Mouse (Mus musculus): ENCODE measurements around the gene Stat2. TPM values are rescaled to one million over a fixed set of nuclear protein-coding genes. Genes with fewer than 3 reads are reported as not detected.

The Stat2 gene
- polyA plus RNA-seq, 1 experiment from 2014 or later, result 16.4 TPM

DNA sequence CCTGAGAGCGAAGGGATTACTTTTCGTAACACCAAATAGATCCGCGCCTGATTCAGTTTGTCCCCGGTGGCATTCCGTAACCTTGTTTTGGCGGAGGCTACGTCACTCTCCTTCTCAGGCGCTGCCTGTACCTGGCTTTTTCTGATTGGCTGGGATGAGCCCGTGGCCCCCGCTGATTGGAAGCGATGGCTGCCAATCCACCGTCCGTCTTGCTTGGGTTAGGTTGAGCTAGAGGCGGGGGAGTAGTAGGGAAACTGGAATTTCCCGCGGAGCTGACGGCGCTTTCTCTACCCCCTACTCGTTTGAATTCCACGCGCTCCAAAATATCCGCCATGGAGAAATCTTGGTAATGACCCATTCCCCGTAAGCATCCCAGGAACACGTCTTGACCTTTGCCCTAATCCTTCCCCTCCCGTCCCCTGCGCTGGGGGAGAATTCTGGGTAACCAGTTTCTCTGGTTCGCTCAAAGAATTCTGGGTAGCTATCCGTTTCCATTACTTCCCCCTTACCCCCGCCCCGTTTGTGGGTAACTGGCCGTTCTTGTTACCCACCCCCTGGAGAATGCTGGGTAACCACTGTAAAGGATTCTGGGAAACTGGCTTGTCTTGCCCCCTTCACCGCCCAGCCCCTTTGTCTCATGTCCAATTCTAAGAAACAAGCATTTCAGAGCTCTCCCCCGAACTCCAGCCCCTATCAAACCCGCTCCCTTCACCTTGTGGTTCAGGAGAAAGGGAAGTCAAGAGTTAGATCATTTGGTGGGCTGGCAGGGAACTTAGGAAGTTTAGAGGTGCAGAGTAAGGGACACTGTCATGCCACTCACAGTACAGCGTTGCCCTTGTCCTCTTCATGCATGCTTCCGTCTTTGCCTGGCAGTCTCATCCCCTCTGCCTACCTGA, 33.0 kb downstream of the Stat2 start, which contains the start of gene Pan2:
TSS of gene Pan2 (plus strand) at position 210 of the 896 bp plus-strand sequence.
- H3K27me3 ChIP-seq (replicated peaks; ENCODE audit: control insufficient read depth, insufficient read depth, low read length), result no peaks in the 10 kb centered on the region
- H3K4me1 ChIP-seq (ENCODE audit: control insufficient read depth, insufficient read depth, low read length), result peaks cover 10% of the 10 kb centered on the region
- 0 out of 2 replicates have a peak, but pooled peaks cover 4% of the 10 kb centered on the region for H3K36me3 ChIP-seq (ENCODE audit: control insufficient read depth, insufficient read depth, low read length)
- under 1% methylated on average over 37 of the region's 37 CpGs for WGBS
- H3K27ac ChIP-seq (ENCODE audit: low read length), result peak within 1 kb of the TSS; percentile 96
- peak within 1 kb of the TSS; percentile 96 for H3K4me2 ChIP-seq (ENCODE audit: low read depth, low read length)
- H3K9me3 ChIP-seq (ENCODE audit: control insufficient read depth, low read length), result no peaks in the 10 kb centered on the region
- H3K4me3 ChIP-seq (ENCODE audit: low read length), result peak within 1 kb of the TSS; percentile 73
- peak; percentile 99 for ATAC-seq
- peak within 1 kb of the TSS; percentile 89 for H3K9ac ChIP-seq (ENCODE audit: low read depth, low read length)

DNA sequence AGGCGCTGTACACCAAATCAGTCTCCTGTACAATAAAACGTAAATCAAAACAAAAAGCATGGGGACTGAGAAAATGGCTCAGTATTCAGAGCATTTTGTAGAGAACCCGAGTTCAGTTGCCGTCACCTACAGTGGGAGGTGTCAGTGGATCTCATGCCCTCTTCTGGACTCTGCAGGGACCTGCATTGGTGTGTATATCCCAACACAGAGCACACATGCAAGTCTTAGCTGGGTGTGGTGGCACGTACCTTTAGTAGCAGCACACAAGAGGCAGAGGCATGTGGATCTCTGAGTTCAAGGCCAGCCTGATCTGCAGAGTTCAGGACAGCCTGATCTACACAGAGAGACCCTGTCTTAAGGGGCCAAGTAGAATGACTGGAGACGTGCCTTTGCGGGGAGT, 39.3 kb downstream of the Stat2 start:
- Histone ChIP-seq H3K9ac (ENCODE audit: low read depth, low read length) (no peak overlapping the region), H3K27ac (ENCODE audit: low read length) (no peak overlapping the region; the same call in 1 of the 2 replicates), H3K27me3 (replicated peaks; ENCODE audit: control insufficient read depth, insufficient read depth, low read length) (no peaks in the 10 kb centered on the region), H3K36me3 (ENCODE audit: control insufficient read depth, insufficient read depth, low read length) (peaks cover 16% of the 10 kb centered on the region), H3K9me3 (ENCODE audit: control insufficient read depth, low read length) (no peaks in the 10 kb centered on the region), H3K4me1 (ENCODE audit: control insufficient read depth, insufficient read depth, low read length) (no peaks in the 10 kb centered on the region), H3K4me3 (ENCODE audit: low read length) (no peak overlapping the region), H3K4me2 (ENCODE audit: low read depth, low read length) (no peak overlapping the region)
- 89% methylated on average over 7 of the region's 7 CpGs for WGBS
- ATAC-seq, result no peak

DNA sequence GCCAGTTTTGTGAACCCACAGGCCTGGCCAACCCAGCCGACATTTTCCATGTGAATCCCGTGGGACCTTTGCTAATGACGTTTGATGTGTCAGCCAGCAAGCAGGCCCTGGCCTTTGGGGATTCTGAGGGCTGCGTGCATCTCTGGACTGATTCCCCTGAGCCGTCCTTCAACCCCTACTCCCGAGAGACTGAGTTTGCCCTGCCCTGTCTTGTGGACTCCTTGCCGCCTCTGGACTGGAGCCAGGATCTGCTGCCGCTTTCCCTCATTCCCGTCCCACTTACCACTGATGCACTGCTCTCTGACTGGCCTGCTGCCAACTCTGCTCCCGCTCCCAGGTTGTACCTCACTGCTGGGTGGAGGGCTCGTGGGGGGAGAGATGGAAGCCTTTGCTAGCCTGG, 39.8 kb downstream of the Stat2 start:
- Histone ChIP-seq H3K9ac (ENCODE audit: low read depth, low read length) (0 out of 2 replicates have a peak overlapping the region, but pooled peaks have one; percentile 13), H3K4me1 (ENCODE audit: control insufficient read depth, insufficient read depth, low read length) (no peaks in the 10 kb centered on the region), H3K4me2 (ENCODE audit: low read depth, low read length) (no peak overlapping the region), H3K4me3 (ENCODE audit: low read length) (no peak overlapping the region), H3K27ac (ENCODE audit: low read length) (no peak overlapping the region; the same call in 1 of the 2 replicates), H3K36me3 (ENCODE audit: control insufficient read depth, insufficient read depth, low read length) (peaks cover 16% of the 10 kb centered on the region), H3K27me3 (replicated peaks; ENCODE audit: control insufficient read depth, insufficient read depth, low read length) (no peaks in the 10 kb centered on the region), H3K9me3 (ENCODE audit: control insufficient read depth, low read length) (no peaks in the 10 kb centered on the region)
- WGBS, result 55% methylated on average over 11 of the region's 11 CpGs
- ATAC-seq, result peak; percentile 48; the same call in 1 of the 2 replicates

DNA sequence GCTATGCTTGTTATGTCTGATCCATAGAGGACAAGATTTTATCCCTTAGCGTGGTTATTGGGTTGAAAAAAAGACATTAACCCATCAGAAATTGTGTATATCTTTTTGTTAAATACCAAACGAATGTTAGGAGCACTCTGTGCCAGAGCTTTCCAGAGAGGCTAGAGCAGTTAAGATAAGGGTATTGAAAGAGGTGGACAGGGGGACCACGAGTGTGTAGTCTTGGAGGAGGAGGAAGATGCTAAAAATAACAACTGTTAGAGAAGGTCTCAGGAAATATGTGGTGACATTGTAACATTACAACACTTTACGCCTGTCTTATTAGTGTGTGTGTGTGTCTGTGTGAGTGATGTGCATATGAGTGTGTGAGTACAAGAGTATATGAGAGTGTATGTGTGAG, 40.5 kb downstream of the Stat2 start:
- ATAC-seq, result no peak
- 78% methylated on average over 4 of the region's 4 CpGs for WGBS
- Histone ChIP-seq H3K9me3 (ENCODE audit: control insufficient read depth, low read length) (no peaks in the 10 kb centered on the region), H3K27ac (ENCODE audit: low read length) (no peak overlapping the region), H3K4me3 (ENCODE audit: low read length) (no peak overlapping the region), H3K9ac (ENCODE audit: low read depth, low read length) (no peak overlapping the region), H3K27me3 (replicated peaks; ENCODE audit: control insufficient read depth, insufficient read depth, low read length) (no peaks in the 10 kb centered on the region), H3K4me2 (ENCODE audit: low read depth, low read length) (no peak overlapping the region), H3K4me1 (ENCODE audit: control insufficient read depth, insufficient read depth, low read length) (no peaks in the 10 kb centered on the region), H3K36me3 (ENCODE audit: control insufficient read depth, insufficient read depth, low read length) (peaks cover 16% of the 10 kb centered on the region)

DNA sequence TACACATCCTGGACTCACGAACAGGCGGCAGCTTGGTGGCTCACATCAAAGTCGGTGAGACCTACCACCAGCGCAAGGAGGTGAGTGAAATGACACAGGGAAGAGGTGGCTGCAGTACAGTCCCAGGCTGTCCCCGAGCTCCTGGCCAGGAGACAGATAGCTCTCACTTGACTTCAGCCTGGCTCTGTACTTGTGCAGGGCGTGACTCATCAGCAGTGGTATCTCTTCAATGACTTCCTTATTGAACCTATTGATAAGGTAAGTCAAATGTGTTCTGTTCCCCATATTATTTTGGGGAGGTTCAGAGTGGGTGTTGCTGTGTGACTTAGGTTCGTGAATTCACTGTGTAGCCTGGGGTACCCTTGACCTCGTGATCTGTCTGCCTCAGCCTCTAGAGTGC, 45.2 kb downstream of the Stat2 start:
- H3K9me3 ChIP-seq (ENCODE audit: control insufficient read depth, low read length), result no peaks in the 10 kb centered on the region
- no peaks in the 10 kb centered on the region for H3K4me1 ChIP-seq (ENCODE audit: control insufficient read depth, insufficient read depth, low read length)
- no peak overlapping the region for H3K9ac ChIP-seq (ENCODE audit: low read depth, low read length)
- H3K4me2 ChIP-seq (ENCODE audit: low read depth, low read length), result no peak overlapping the region
- peaks cover 22% of the 10 kb centered on the region for H3K36me3 ChIP-seq (ENCODE audit: control insufficient read depth, insufficient read depth, low read length)
- no peak overlapping the region for H3K4me3 ChIP-seq (ENCODE audit: low read length)
- no peak overlapping the region for H3K27ac ChIP-seq (ENCODE audit: low read length)
- 0 out of 2 replicates have a peak, but pooled peaks have one; percentile 29 for ATAC-seq
- H3K27me3 ChIP-seq (replicated peaks; ENCODE audit: control insufficient read depth, insufficient read depth, low read length), result no peaks in the 10 kb centered on the region
- 84% methylated on average over 8 of the region's 8 CpGs for WGBS

DNA sequence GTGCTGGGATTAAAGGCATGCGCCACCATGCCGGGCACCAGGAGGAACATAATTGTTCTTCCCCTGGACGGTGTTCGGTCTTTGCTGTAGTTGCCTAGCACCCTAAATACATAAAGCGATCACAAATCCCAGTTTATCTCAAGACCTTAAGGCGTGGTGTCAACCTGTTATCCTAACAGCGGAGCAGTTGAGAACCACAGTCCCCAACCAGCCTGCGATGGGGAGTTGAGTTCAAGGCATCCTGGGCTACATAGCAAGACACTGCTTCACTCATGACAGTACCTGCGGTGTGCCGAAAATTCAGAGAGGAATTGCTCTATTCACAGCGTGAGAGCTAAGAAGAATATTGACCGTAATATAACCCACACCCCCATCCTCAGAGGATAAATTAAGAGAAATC, 51.3 kb downstream of the Stat2 start:
- Histone ChIP-seq H3K9me3 (ENCODE audit: control insufficient read depth, low read length) (no peaks in the 10 kb centered on the region), H3K36me3 (ENCODE audit: control insufficient read depth, insufficient read depth, low read length) (peaks cover 16% of the 10 kb centered on the region), H3K27ac (ENCODE audit: low read length) (no peak overlapping the region), H3K4me2 (ENCODE audit: low read depth, low read length) (peak overlapping the region; percentile 61), H3K4me1 (ENCODE audit: control insufficient read depth, insufficient read depth, low read length) (peaks cover 14% of the 10 kb centered on the region), H3K4me3 (ENCODE audit: low read length) (peak overlapping the region; percentile 64), H3K9ac (ENCODE audit: low read depth, low read length) (peak overlapping the region; percentile 58), H3K27me3 (replicated peaks; ENCODE audit: control insufficient read depth, insufficient read depth, low read length) (no peaks in the 10 kb centered on the region)
- WGBS, result 50% methylated on average over 12 of the region's 12 CpGs
- ATAC-seq, result peak; percentile 11; the same call in 1 of the 2 replicates

DNA sequence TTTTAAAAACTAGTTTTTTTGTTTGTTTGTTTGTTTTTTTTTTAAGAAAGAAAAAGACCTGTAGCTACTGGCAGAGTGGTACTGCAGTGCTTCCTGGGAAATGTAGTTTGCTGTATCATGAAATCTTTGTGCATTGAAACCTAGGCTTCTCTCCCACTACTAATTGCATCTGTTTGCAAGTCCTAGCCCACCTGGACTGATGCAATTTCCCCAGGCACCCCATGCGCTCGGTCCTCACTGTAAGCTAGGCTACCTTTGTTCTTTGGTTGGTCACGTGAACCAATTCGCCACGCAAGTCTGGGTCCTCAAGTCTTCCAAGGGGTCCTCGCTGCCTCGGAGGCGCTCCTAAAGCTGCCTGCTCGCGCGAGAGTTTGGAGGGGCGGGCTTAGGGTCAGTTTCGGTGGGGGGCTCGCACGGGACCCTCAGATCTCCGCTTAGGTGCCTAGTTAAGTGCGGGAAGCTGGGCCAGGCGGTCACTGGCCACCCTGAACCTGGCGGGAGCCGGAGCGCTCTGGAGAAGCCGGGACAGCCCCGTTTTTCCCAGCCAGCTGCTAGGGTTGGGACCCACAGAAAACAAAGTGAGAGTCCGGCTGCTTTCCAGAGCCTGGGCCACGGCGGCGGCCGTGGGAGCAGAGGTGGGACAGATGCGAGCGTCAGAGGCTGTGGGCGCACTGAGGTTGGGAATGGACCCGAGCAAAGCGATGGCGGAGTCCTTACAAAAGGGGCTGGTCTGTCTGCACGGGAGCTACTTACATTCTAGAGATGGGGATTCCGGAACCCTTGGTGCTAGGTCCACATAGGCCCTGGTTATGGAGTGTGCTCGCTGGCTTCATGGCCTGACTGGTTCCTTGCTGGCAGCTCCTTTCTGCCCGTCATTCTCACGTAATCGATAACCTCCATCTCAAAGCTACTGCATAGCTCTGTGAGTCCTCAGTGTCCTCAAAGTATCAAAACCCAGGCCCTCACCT, 52.1 kb downstream of the Stat2 start, which contains the start of gene Cnpy2:
TSS of gene Cnpy2 (plus strand) at position 319 of the 968 bp plus-strand sequence.
- Histone ChIP-seq H3K4me1 (ENCODE audit: control insufficient read depth, insufficient read depth, low read length) (peaks cover 14% of the 10 kb centered on the region), H3K9me3 (ENCODE audit: control insufficient read depth, low read length) (no peaks in the 10 kb centered on the region), H3K27ac (ENCODE audit: low read length) (peak within 1 kb of the TSS; percentile 84), H3K4me2 (ENCODE audit: low read depth, low read length) (peak within 1 kb of the TSS; percentile 61), H3K4me3 (ENCODE audit: low read length) (peak within 1 kb of the TSS; percentile 64), H3K27me3 (replicated peaks; ENCODE audit: control insufficient read depth, insufficient read depth, low read length) (no peaks in the 10 kb centered on the region), H3K9ac (ENCODE audit: low read depth, low read length) (peak within 1 kb of the TSS; percentile 88), H3K36me3 (ENCODE audit: control insufficient read depth, insufficient read depth, low read length) (peaks cover 22% of the 10 kb centered on the region)
- under 1% methylated on average over 40 of the region's 40 CpGs for WGBS
- peak; percentile 94 for ATAC-seq

DNA sequence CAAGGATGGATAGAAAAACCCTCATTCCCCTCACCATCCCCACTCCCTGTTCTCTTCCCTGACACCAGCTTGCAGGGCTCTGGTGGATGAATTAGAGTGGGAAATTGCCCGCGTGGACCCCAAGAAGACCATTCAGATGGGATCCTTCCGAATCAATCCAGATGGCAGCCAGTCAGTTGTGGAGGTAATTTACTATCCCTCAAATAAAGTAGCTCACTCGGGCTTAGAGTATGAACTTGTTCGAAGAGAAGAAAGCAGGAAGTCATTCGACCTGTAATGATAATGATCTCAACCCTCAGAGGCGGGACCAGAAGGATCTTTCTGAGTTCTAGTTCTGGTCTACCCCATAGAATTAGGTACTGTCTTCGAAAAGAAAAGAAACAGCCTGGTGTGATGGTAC, 53.2 kb downstream of the Stat2 start:
- peak overlapping the region; percentile 84 for H3K27ac ChIP-seq (ENCODE audit: low read length)
- no peaks in the 10 kb centered on the region for H3K27me3 ChIP-seq (replicated peaks; ENCODE audit: control insufficient read depth, insufficient read depth, low read length)
- no peaks in the 10 kb centered on the region for H3K9me3 ChIP-seq (ENCODE audit: control insufficient read depth, low read length)
- peaks cover 20% of the 10 kb centered on the region for H3K36me3 ChIP-seq (ENCODE audit: control insufficient read depth, insufficient read depth, low read length)
- peak overlapping the region; percentile 61 for H3K4me2 ChIP-seq (ENCODE audit: low read depth, low read length)
- peaks cover 14% of the 10 kb centered on the region for H3K4me1 ChIP-seq (ENCODE audit: control insufficient read depth, insufficient read depth, low read length)
- H3K9ac ChIP-seq (ENCODE audit: low read depth, low read length), result peak overlapping the region; percentile 88
- ATAC-seq, result no peak
- 62% methylated on average over 8 of the region's 8 CpGs for WGBS
- peak overlapping the region; percentile 64 for H3K4me3 ChIP-seq (ENCODE audit: low read length)

DNA sequence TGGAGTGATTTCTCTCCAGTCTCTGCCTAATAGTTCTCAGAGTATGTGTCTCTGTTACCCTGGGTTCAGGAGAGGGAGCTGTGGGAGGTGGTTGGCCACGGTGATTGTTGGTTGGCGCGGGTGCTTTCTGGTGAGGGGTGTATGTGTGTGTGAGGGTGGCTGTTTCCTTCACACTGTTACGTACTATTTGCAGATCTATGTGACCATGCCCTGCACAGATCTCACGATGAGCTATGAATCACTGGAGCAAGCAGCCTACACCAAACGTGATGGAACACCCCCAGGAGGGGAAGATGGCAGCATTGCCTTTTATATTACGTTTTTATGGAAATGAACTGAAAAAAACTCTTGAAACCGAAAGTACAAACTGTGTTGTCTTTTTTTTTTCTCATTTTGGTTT, 56.5 kb downstream of the Stat2 start:
- Histone ChIP-seq H3K27ac (ENCODE audit: low read length) (no peak overlapping the region), H3K4me3 (ENCODE audit: low read length) (no peak overlapping the region), H3K9ac (ENCODE audit: low read depth, low read length) (no peak overlapping the region), H3K36me3 (ENCODE audit: control insufficient read depth, insufficient read depth, low read length) (peaks cover 25% of the 10 kb centered on the region), H3K27me3 (replicated peaks; ENCODE audit: control insufficient read depth, insufficient read depth, low read length) (no peaks in the 10 kb centered on the region), H3K4me1 (ENCODE audit: control insufficient read depth, insufficient read depth, low read length) (peaks cover 10% of the 10 kb centered on the region), H3K9me3 (ENCODE audit: control insufficient read depth, low read length) (no peaks in the 10 kb centered on the region), H3K4me2 (ENCODE audit: low read depth, low read length) (no peak overlapping the region)
- WGBS, result 94% methylated on average over 8 of the region's 8 CpGs
- no peak for ATAC-seq
